Mouse (Mus musculus) gastrocnemius, postnatal 14 days (tissue): ENCODE results near the gene Ptpn12. TPM values are rescaled to one million over a fixed set of nuclear protein-coding genes. Genes with fewer than 3 reads are reported as not detected.

Experiments used
- DNase-seq: peaks from one replicate; pipeline ENCODE4 v3.0.0; 2021; ENCODE audit warnings: mixed read lengths
- intact Hi-C: fragments of 180-260 bp; cut with DNase I; formaldehyde crosslinking; loops from one replicate; pipeline ENCODE4 v1.15.1; 2025; ENCODE audit warnings: low total_unique reads
- total RNA-seq, 2 experiments: library from RNA; stranded (reverse); gene quantifications; 2 replicates each; pipeline ENCODE4 v1.2.3; 2021

Ptpn12 gene
- total RNA-seq, 2 experiments from 2014 or later: 19.6 to 21.2 TPM

DNA sequence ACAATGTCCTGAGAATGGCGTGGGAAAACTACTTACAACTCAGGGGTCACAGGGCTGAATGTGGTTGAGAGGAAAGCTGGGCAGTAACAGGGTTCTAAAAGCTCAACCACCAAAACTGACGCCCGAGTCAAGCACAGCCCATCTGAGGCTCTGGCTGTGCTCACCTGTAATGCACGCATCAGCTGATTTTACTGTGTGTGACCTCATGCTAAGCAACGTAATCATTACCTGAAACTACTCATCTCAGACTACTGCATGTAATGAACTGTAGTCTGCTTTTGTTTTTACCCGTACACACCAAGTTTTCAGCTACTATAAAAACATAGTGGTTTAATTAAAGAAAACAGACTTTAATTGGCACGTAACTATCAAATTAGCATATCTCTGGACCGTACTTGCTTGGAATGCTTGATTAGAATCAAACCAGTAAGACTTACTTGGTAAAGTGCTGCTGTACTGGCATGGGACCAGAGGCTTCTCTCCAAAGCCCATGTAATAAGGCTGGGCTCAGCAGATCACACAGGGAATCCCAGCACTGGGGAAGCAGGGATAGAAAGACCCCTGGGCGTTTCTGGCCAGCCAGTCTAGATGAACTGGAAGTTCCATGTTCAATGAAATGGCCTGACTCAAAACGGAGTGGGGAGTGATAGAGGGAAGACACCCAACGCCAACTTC is 22.2 kb downstream of the Ptpn12 start:
- intact Hi-C loops: no loop called here

DNA sequence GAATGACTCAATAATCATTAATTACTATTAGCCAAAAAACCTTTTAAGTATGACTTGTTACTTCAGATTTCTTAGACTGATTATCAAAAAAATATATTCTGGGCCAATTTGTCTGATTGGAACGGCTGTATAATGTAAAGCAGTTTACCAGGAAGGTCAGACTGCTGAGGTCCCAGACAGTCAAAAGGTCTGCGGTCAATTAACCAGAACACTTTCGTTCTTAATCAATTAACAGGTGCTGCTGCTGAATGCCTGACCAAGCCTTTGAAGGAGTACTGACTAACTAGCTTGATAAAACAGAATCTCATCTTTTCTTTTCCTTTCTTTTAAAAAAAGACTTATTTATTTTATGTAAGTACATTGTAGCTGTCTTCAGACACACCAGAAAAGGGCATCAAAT is 23.1 kb downstream of the Ptpn12 start:
- intact Hi-C loops: no loop called here

More for the DNA sequence above, 22.2 kb downstream of the Ptpn12 start:
- DNase-seq: peak; percentile 15

GRCm38 (mm10) chr5:21030226-21030625 is 25.5 kb downstream of the Ptpn12 start:
- no peak for DNase-seq
- intact Hi-C loops: no loop called here

More for the DNA sequence above, 23.1 kb downstream of the Ptpn12 start:
- no peak for DNase-seq

DNA sequence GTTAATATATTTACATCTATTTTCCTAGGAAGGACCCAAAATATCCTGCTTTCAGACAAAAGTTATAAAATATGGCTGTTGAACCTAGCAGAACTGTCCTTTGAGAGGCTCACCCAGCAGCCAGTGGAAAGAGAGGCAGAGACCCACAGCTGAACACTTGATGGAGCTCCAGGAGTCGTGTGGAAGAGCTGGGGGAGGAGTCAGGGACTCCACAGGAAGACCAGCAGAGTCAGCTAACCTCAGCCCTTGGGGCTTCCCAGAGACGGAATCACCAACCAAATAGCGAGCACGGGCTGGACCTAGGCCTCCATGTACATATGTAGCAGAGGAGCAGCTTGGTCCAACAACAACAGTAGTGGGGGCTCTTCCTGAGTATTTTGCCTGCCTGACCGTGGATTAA is 38.6 kb downstream of the Ptpn12 start:
- peak; percentile 18 for DNase-seq
- intact Hi-C loops: no loop called here

DNA sequence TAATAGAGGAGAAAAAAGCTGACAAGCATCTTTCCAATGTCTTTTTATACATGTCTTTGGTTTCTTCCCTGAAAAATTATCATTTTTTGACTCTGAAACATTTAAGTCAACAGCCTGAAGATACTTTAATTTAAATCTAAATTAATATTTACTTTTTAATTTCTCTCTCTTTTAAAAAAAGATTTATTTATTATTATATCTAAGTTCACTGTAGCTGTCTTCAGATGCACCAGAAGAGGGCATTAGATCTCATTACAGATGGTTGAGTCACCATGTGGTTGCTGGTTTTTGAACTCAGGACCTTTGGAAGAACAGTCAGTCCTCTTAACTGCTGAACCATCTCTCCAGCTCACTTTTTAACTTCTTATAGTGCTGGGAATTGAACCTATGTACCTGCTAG is 44.8 kb downstream of the Ptpn12 start:
- intact Hi-C loops: no loop called here
- no peak for DNase-seq

DNA sequence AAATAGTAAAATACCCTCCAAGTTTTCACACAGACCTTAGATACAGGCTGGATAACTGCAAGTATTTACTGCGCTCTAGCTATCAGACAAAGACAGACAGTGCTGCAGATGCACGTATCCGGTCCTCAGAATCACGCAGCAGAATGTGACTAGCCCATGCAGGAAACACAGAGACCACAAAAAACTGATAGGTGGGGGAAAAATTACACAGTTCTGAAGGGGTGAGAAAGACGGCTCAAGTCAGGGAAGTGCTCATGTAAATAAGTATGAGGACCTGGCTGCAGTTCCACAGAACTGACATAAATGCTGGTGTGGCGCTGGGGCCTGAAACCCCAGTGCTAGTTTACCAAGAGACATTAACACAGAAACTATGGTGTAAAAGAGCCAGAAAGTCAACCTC is 53.0 kb downstream of the Ptpn12 start:
- DNase-seq: no peak
- intact Hi-C loops: no loop called here

DNA sequence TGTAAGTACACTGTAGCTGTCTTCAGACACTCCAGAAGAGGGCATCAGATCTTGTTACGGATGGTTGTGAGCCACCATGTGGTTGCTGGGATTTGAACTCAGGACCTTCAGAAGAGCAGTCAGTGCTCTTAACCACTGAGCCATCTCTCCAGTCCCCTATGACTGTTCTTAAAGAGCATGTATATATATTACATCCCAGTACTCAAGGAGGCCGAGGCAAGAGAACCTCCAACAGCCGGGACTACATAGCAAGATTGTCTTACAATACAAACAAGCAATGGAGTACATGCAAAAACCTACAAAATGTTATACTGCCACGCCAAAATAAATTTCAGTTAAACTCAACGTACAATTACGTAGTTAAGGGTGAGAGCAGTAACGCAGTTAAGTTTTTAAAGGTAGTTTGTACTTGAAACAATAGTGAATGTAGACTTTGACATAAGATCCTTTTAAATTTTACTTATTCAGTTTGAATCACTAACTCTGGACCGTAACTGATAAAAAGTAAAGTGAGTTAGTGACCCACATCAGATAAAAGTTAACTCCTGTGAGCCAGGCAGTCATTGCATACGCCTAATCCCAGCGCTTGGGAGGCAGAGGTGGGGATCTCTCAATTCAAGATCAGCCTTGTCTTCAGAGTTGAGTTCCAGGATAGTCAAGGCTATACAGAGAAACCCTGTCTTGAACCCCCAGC is 53.9 kb downstream of the Ptpn12 start:
- DNase-seq: no peak
- intact Hi-C loops: no loop called here

DNA sequence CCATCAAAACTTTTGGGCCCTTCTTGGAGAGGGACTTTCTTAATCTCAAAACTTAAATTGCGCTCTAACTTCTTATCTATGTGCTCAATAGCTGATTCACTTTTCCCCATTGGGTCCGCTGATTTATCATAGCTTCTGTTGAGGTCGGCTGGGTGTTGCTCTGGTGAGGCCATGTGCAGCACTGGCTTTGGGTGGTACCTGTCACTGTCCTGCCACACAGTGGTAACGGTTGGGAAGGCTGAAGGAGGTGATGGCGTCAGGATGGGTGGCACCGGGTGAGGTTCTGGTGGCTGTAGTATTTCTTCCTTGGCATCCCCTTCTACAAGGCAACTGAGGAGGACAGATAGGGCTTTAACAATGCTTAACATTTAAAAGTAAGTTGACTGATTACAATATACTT is 57.3 kb downstream of the Ptpn12 start:
- DNase-seq: no peak
- intact Hi-C loops: no loop called here

DNA sequence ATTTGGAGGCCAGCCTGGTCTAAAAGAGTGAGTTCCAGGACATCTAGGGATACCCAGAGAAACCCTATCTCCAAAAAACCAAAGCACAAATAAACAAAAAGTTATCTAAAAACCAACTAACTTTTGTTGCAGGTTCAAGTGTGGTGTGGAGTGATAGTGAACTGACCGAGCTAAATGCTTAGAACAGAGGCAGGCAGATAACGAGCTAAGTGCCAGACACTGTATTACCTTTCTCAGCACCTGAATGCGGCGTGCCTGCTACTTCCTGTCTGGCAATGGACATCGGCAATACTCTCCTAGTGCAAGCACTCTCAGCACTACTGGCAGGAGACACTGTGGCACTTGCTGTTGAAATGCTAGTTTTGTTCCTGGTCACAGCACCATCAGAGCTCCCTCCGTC is 58.2 kb downstream of the Ptpn12 start:
- no peak for DNase-seq
- intact Hi-C loops: no loop called here

- no peak for DNase-seq
- intact Hi-C loops: no loop called here
Measured at GRCm38 (mm10) chr5:20990062-20990809, 65.5 kb downstream of the Ptpn12 start.

DNA sequence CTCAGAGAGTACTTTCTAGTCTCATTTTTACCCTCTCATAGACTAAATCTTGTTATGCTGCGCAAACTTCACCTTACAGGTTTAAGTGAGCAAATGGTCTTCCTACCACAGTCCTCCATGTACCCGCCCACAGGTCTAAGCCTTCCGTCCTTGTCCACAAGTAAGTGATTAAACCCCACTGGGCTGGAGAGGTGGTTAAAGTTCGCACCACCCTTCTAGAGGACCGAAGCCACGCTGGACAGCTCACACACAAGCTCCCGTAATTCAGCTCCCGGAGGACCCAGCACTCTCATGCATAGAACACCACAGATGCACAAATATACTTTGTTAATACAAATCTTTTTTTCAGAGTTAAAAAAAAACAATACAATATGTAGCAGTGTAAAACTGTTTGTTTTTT is 69.4 kb downstream of the Ptpn12 start:
- intact Hi-C loops: no loop called here
- no peak for DNase-seq

- no peak for DNase-seq
- intact Hi-C loops: no loop called here
Measured at GRCm38 (mm10) chr5:20983505-20983904, 72.2 kb downstream of the Ptpn12 start.

DNA sequence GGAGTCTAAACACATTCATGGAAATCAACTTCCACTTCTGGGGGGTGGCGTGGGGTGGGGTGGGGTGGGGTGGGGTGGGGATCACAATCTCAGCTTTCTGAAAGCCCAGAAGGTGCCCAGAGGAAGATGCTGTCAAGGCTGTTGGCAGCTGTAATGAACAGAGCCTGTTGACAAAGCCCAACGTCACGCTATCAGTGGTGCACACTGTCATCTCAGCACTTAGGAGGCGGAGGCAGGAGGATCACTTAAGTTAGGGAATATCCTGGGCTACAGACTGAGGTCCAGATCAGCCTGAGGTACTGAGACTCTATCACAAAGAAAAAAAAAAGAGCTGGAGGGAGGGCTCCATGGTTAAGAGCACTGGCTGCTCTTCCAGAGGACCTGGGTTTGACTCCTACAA is 81.0 kb downstream of the Ptpn12 start:
- intact Hi-C loops: no loop called here
- DNase-seq: no peak

DNA sequence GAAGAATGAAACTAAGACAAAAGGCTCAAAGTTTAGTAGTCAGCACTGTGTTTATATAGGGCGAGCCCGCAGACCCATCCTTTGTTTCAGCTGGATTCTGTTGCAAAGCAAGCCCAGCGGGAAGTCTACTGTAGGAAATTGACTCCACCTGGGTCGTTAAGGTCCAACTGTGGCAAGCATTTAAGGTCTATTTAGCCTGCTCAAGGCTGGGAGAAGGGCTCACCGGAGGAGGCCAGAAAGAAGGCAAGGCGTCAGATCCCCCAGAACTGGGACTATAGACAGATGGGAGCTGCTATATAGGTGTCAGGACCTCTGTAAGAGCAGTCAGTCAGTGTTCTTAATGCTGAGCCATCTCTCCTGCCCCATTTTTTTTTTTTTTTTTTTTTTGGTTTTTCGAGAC is 81.7 kb downstream of the Ptpn12 start:
- intact Hi-C loops: no loop called here
- DNase-seq: no peak

GRCm38 (mm10) chr5:20973069-20973468 is 82.6 kb downstream of the Ptpn12 start:
- DNase-seq: no peak
- intact Hi-C loops: no loop called here

DNA sequence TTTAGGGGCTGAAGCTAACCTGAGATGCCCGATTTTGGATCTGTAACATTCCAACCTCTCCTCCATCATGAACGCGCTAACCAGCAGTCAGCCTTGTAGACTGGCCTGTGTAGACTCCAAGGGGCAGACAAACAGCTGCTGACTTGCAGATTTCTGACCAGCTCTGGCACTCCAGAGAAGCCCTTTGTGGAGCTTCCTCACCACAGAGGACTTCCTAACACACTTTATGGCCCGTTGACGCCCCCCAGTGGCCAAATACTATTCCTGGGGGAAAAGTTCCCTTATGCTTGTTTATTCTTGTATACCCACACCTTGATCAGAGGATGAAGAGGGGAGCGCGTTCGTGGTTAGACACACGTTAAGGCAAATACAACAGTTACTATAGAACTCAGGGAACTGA is 86.7 kb downstream of the Ptpn12 start:
- intact Hi-C loops: loop anchor here (2.0 to 10.0 kb wide), 2 partner anchors 54 to 76 kb away; no protein-coding TSS in a partner anchor
- peak; percentile 23 for DNase-seq

- intact Hi-C loops: loop anchor here (2.0 to 10.0 kb wide), 2 partner anchors 54 to 76 kb away; no protein-coding TSS in a partner anchor
- no peak for DNase-seq
Measured at GRCm38 (mm10) chr5:20968493-20968892, 87.2 kb downstream of the Ptpn12 start.

GRCm38 (mm10) chr5:20967942-20968341 is 87.8 kb downstream of the Ptpn12 start:
- intact Hi-C loops: loop anchor here (2.0 to 10.0 kb wide), 2 partner anchors 53 to 77 kb away; no protein-coding TSS in a partner anchor

GRCm38 (mm10) chr5:20964446-20964845 is 91.3 kb downstream of the Ptpn12 start:
- no peak for DNase-seq
- intact Hi-C loops: loop anchor here (10.0 kb wide), 1 partner anchor 50 kb away; no protein-coding TSS in a partner anchor

More at GRCm38 (mm10) chr5:20967942-20968341, 87.8 kb downstream of the Ptpn12 start:
- DNase-seq: no peak

DNA sequence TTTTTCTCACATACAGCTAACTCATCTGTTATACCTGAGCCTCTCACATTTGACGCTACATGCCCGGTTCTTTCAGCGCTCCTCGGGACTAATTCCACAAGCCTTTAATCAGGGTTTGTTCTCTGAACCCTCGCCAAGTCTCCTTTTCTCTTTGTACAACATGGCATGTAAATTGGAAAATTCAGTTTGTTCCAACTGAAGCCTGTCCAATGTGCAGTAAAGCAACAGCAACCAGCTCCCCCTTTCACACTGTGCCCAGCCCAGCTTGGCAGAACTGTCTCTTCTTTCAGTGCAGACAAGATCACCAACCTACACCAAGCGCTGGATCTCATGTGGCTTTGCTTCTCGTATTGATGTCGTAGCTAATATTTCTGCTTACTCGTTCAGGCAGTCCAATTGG is 92.4 kb downstream of the Ptpn12 start:
- DNase-seq: no peak
- intact Hi-C loops: loop anchor here (10.0 kb wide), 1 partner anchor 48 kb away; no protein-coding TSS in a partner anchor
